Mouse (Mus musculus) cerebellum, adult 11-12 months (tissue): ENCODE results near the gene Rbm6.

Experiments
- DNase-seq: peaks from one replicate; pipeline ENCODE4 v3.0.0; 2022

The Rbm6 gene

GRCm38 (mm10) chr9:107872350-107873098 is 513 bp downstream of the Rbm6 start:
- DNase-seq, result peak; percentile 95

- DNase-seq, result no peak
Measured at GRCm38 (mm10) chr9:107866081-107866480, 7.0 kb downstream of the Rbm6 start.

GRCm38 (mm10) chr9:107864493-107864892 is 8.5 kb downstream of the Rbm6 start:
- no peak for DNase-seq

GRCm38 (mm10) chr9:107858343-107858742 is 14.7 kb downstream of the Rbm6 start:
- DNase-seq, result no peak

GRCm38 (mm10) chr9:107848922-107849321 is 24.1 kb downstream of the Rbm6 start:
- no peak for DNase-seq

- no peak for DNase-seq
Measured at GRCm38 (mm10) chr9:107842709-107843108, 30.3 kb downstream of the Rbm6 start.

GRCm38 (mm10) chr9:107838869-107839268 is 34.2 kb downstream of the Rbm6 start:
- no peak for DNase-seq

GRCm38 (mm10) chr9:107833826-107834225 is 39.2 kb downstream of the Rbm6 start:
- no peak for DNase-seq

GRCm38 (mm10) chr9:107831765-107832164 is 41.3 kb downstream of the Rbm6 start:
- DNase-seq, result no peak

GRCm38 (mm10) chr9:107812132-107812531 is 60.9 kb downstream of the Rbm6 start:
- no peak for DNase-seq

- DNase-seq, result no peak
Measured at GRCm38 (mm10) chr9:107810985-107811384, 62.1 kb downstream of the Rbm6 start.

- no peak for DNase-seq
Measured at GRCm38 (mm10) chr9:107791714-107792113, 81.3 kb downstream of the Rbm6 start.

GRCm38 (mm10) chr9:107782536-107783203 is 90.4 kb downstream of the Rbm6 start:
- no peak for DNase-seq

GRCm38 (mm10) chr9:107776809-107777208 is 96.2 kb downstream of the Rbm6 start:
- DNase-seq, result no peak

- DNase-seq, result no peak
Measured at GRCm38 (mm10) chr9:107774411-107774810, 98.6 kb downstream of the Rbm6 start.

GRCm38 (mm10) chr9:107771782-107772181 is 101.3 kb downstream of the Rbm6 start:
- DNase-seq, result no peak

- DNase-seq, result peak; percentile 95
Measured at GRCm38 (mm10) chr9:107770374-107771290, 102.4 kb downstream of the Rbm6 start, which contains the start of gene Rbm5. TSS of gene Rbm5 (minus strand) at chr9:107770996.

GRCm38 (mm10) chr9:107770037-107770373 is 103.0 kb downstream of the Rbm6 start:
- DNase-seq, result no peak

GRCm38 (mm10) chr9:107769445-107770000 is 103.5 kb downstream of the Rbm6 start:
- DNase-seq, result no peak

- no peak for DNase-seq
Measured at GRCm38 (mm10) chr9:107768851-107769250, 104.2 kb downstream of the Rbm6 start.

GRCm38 (mm10) chr9:107759593-107759992 is 113.4 kb downstream of the Rbm6 start:
- DNase-seq, result no peak

GRCm38 (mm10) chr9:107750378-107750777 is 122.7 kb downstream of the Rbm6 start:
- DNase-seq, result no peak

GRCm38 (mm10) chr9:107748063-107748462 is 125.0 kb downstream of the Rbm6 start:
- DNase-seq, result no peak
